Mouse (Mus musculus): ENCODE measurements around the gene Defb48. TPM values are rescaled to one million over a fixed set of nuclear protein-coding genes. Genes with fewer than 3 reads are reported as not detected.

Defb48 gene
- not detected in 2 replicates for polyA plus RNA-seq (2015; fragmentation: Nextera tagmentation; extraction: Ambion mirVana)

DNA sequence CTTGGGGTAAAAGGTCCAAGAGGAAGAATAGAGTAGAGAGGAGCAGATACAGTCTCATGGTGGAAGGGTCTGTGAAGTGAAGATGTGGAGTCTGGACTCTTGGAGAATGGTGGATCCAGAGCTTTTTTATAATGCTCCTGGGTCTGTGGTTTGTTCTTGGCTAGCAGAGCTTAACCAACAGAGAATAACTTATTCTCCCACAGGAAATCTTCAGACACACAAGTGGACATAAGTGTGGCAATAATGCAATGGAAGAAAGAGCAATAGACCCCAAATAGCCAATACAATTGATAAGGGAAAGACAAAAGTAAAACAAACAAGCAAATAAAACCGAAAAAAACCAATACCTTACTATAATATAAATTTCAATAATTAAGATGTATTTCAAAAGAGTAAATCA, at the start of gene Defb48:
TSS of gene Defb48 (minus strand) at position 101 of the 400 bp plus-strand sequence.

DNA sequence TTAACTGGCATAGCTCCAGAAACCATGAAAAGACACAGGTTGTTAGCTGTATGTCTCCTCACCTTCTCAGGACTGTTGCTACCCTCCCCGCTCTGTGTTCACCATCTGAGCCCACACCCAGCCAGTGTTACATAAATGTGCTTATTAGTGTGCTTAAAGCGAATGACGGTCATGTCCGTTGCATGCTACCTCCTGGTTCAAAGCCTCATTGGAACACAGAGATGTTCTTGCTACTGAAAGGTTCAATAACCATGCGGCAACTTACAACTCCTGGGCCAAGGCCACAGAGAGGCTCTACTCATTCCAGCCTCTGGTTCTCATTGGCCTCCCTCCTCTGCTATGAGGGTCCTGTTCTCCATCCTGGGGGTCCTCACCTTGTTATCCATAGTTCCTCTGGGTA, 27.2 kb upstream of the Defb48 start, which contains the start of gene Defb43:
TSS of gene Defb43 (plus strand) at position 301 of the 400 bp plus-strand sequence.

DNA sequence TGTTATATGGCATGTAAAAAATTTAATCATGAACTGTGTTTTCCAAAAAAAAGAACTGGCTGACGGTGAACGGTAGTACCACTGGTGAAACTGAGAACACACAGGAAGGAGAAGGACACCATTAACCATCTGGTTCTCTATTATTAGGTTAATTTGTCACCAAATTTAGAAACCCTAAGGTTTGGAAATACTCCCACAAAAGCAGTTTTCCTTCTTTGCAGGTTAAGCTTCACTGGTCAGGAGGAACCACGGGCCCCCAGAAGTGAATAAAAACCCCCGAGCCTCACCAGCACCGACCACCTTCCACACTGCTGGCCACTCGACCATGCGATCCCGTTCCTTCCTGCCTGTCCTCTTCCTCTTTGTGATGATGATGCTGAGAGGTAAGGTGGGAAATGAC, 13.5 kb upstream of the Defb48 start, which contains the start of gene Defb47:
TSS of gene Defb47 (plus strand) at position 301 of the 400 bp plus-strand sequence.

Other genes starting within 250 kb of the Defb48 start
- gene Ints6, start 223.3 kb downstream of the Defb48 start, polyA plus RNA-seq (2015; fragmentation: Nextera tagmentation; extraction: Ambion mirVana), result 8.8 and 17.4 TPM in 2 replicates
- 4.1 and 5.2 TPM in 2 replicates for gene Wdfy2, start 146.8 kb downstream of the Defb48 start, polyA plus RNA-seq (2015; fragmentation: Nextera tagmentation; extraction: Ambion mirVana)
- not detected in 2 replicates for gene Defb47, start 13.6 kb upstream of the Defb48 start, polyA plus RNA-seq (2015; fragmentation: Nextera tagmentation; extraction: Ambion mirVana)
- not detected in 2 replicates for gene Defb43, start 27.3 kb upstream of the Defb48 start, polyA plus RNA-seq (2015; fragmentation: Nextera tagmentation; extraction: Ambion mirVana)
- 3.0 and 4.0 TPM in 2 replicates for gene Defb42, start 62.5 kb upstream of the Defb48 start, polyA plus RNA-seq (2015; fragmentation: Nextera tagmentation; extraction: Ambion mirVana)
- gene Defb30, start 65.5 kb upstream of the Defb48 start, polyA plus RNA-seq (2015; fragmentation: Nextera tagmentation; extraction: Ambion mirVana), result not detected in 2 replicates

Measured in adrenal gland, postnatal 0 days (tissue).